Mouse (Mus musculus) heart, postnatal 0 days (tissue): ENCODE measurements at regions not wholly inside any gene's neighbourhood (a gene's known extent, or its start where the extent isn't known, plus 50 kb on each side); places are given as distances from the start of the nearest gene placed in this dataset.

Experiments
- ATAC-seq: fragments of 200-750 bp; cut with Nextera tagmentation; 2 replicates; pipeline ENCODE4 v1.8.0; 2017; ENCODE audit warnings: low read depth, moderate number of reproducible peaks, moderate library complexity; ENCODE audit not compliant: insufficient read depth
- DNase-seq: peaks from one replicate; pipeline ENCODE4 v3.0.0-alpha.2; 2016; ENCODE audit warnings: low spot score
- H3K27ac ChIP-seq: fragments of 300-500 bp; sonication (generic); 2 replicates; pipeline ENCODE4 v1.5.1; 2014; ENCODE audit warnings: low read depth, mild to moderate bottlenecking
- H3K27me3 ChIP-seq: fragments of 300-500 bp; sonication (generic); 2 replicates; pipeline ENCODE4 v1.6.1; 2014; ENCODE audit warnings: low read length, mixed read lengths; ENCODE audit not compliant: control insufficient read depth, insufficient read depth
- H3K36me3 ChIP-seq: fragments of 300-500 bp; sonication (generic); replicated peaks from 2 replicates; pipeline ENCODE4 v1.6.1; 2014; ENCODE audit warnings: low read length, mixed read lengths; ENCODE audit not compliant: control insufficient read depth, insufficient read depth
- H3K4me1 ChIP-seq: fragments of 300-500 bp; sonication (generic); 2 replicates; pipeline ENCODE4 v1.6.1; 2014; ENCODE audit warnings: antibody characterized with exemption; ENCODE audit not compliant: control insufficient read depth, insufficient read depth
- H3K4me2 ChIP-seq: fragments of 300-500 bp; sonication (generic); 2 replicates; pipeline ENCODE4 v1.6.1; 2014; ENCODE audit warnings: low read depth, mild to moderate bottlenecking, low read length, moderate library complexity
- H3K4me3 ChIP-seq: fragments of 300-500 bp; sonication (generic); 2 replicates; pipeline ENCODE4 v1.5.1; 2014; ENCODE audit warnings: low read depth, low read length
- H3K9ac ChIP-seq: fragments of 300-500 bp; sonication (generic); replicated peaks from 2 replicates; pipeline ENCODE4 v1.6.1; 2014; ENCODE audit warnings: low read depth, low read length, mixed read lengths
- H3K9me3 ChIP-seq: fragments of 300-500 bp; sonication (generic); replicated peaks from 2 replicates; pipeline ENCODE4 v1.6.1; 2016; ENCODE audit warnings: low read length; ENCODE audit not compliant: control insufficient read depth
- CTCF ChIP-seq: IDR thresholded peaks from 2 replicates; pipeline ENCODE4 v1.5.1; 2016; ENCODE audit warnings: antibody characterized with exemption, control low read depth, low read depth
- EP300 ChIP-seq: IDR thresholded peaks from 2 replicates; pipeline ENCODE4 v1.6.1; 2016; ENCODE audit warnings: antibody characterized with exemption, low read depth
- WGBS: fragments of 180-500 bp; shearing (Covaris S2); extraction: QIAGEN DNeasy Blood & Tissue Kit; methylation state at CpG from one replicate; pipeline ENCODE4 v1.1.7; 2014; 5-methylcytosine and 5-hydroxymethylcytosine counted together

DNA sequence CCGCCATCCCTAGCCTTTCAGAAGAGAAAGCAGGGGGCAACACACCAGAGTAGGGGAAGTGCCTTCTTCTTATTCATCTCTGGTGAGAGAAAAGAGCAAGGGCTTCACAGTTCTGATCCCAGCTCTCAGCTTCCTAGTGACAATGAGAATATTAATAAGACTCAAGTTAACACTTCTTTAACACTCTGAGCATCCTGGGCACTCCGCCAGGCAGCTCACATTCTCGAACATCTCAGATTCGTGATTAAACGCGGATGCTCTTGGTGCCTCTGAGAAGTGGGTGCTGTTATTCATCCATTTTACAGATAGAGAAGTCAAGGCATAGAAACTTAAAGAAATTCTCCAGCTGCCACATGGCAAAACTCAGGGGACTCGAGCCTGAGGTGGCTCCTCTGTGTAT is 237.1 kb downstream of the Rps15a start:
- no peak overlapping the region for H3K9ac ChIP-seq
- TF ChIP-seq EP300 (no peak), CTCF (no peak)

GRCm38 (mm10) chr7:117875241-117875640 is 240.7 kb downstream of the Rps15a start:
- Histone ChIP-seq H3K4me3 (no peak overlapping the region), H3K4me2 (no peak overlapping the region), H3K9me3 (no peaks in the 10 kb centered on the region), H3K27ac (no peak overlapping the region), H3K4me1 (no peaks in the 10 kb centered on the region), H3K9ac (no peak overlapping the region), H3K36me3 (no peaks in the 10 kb centered on the region), H3K27me3 (no peaks in the 10 kb centered on the region)
- no peak for DNase-seq
- no peak for ATAC-seq
- TF ChIP-seq EP300: no peak
- TF ChIP-seq CTCF: no peak
- 59% methylated on average over 2 of the region's 2 CpGs for WGBS

More for the DNA sequence above, 237.1 kb downstream of the Rps15a start:
- no peaks in the 10 kb centered on the region for H3K36me3 ChIP-seq
- H3K27ac ChIP-seq: no peak overlapping the region
- H3K4me1 ChIP-seq: no peaks in the 10 kb centered on the region
- no peak for DNase-seq
- H3K4me2 ChIP-seq: no peak overlapping the region
- no peak overlapping the region for H3K4me3 ChIP-seq
- no peaks in the 10 kb centered on the region for H3K27me3 ChIP-seq
- WGBS: 46% methylated on average over 7 of the region's 7 CpGs
- ATAC-seq: no peak
- H3K9me3 ChIP-seq: no peaks in the 10 kb centered on the region

GRCm38 (mm10) chr7:117859419-117859818 is 256.6 kb downstream of the Rps15a start:
- no peaks in the 10 kb centered on the region for H3K27me3 ChIP-seq
- no peak overlapping the region for H3K9ac ChIP-seq
- WGBS: 65% methylated on average over 6 of the region's 6 CpGs
- no peak overlapping the region for H3K4me2 ChIP-seq
- H3K9me3 ChIP-seq: no peaks in the 10 kb centered on the region
- H3K27ac ChIP-seq: no peak overlapping the region
- no peaks in the 10 kb centered on the region for H3K4me1 ChIP-seq
- TF ChIP-seq CTCF (no peak), EP300 (no peak)
- no peaks in the 10 kb centered on the region for H3K36me3 ChIP-seq
- DNase-seq (no peak), ATAC-seq (no peak)
- no peak overlapping the region for H3K4me3 ChIP-seq

GRCm38 (mm10) chr7:117855955-117856354 is 260.0 kb downstream of the Rps15a start:
- Histone ChIP-seq H3K4me3 (no peak overlapping the region), H3K36me3 (no peaks in the 10 kb centered on the region), H3K27me3 (no peaks in the 10 kb centered on the region), H3K9me3 (no peaks in the 10 kb centered on the region), H3K9ac (no peak overlapping the region), H3K4me1 (no peaks in the 10 kb centered on the region), H3K27ac (no peak overlapping the region), H3K4me2 (no peak overlapping the region)
- DNase-seq (no peak), ATAC-seq (no peak)
- 53% methylated on average over 5 of the region's 5 CpGs for WGBS
- no peak for TF ChIP-seq EP300
- TF ChIP-seq CTCF: no peak

- Histone ChIP-seq H3K27ac (no peak overlapping the region), H3K4me3 (no peak overlapping the region), H3K36me3 (no peaks in the 10 kb centered on the region), H3K4me2 (no peak overlapping the region), H3K9ac (no peak overlapping the region), H3K27me3 (no peaks in the 10 kb centered on the region), H3K9me3 (no peaks in the 10 kb centered on the region), H3K4me1 (no peaks in the 10 kb centered on the region)
- WGBS: 74% methylated on average over 4 of the region's 4 CpGs
- no peak for TF ChIP-seq CTCF
- TF ChIP-seq EP300: no peak
- DNase-seq (no peak), ATAC-seq (no peak; the same call in 1 of the 2 replicates)
These were observed 262.3 kb downstream of the Rps15a start for GRCm38 (mm10) chr7:117853716-117854115.

DNA sequence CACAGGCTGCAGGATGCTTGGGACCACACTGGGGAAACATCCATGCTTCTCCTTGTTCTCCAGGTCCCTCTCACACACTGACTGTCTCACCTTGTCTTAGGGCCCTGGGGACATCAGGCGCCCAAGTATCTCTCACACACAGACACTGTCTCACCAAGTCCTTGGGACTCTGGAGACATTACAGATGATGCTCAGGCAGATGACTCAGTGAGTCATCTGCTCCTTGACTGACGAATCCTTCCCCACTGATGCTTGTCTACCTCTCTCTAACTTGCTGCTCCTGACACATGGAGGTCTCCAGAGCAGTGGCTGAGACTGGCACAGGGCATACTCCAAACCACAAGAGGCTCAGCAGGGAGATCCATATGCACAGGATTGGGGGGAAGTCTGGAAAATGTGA is 263.1 kb downstream of the Rps15a start:
- TF ChIP-seq EP300 (no peak), CTCF (no peak)
- ATAC-seq: no peak
- DNase-seq: no peak
- H3K9ac ChIP-seq: no peak overlapping the region
- H3K4me3 ChIP-seq: no peak overlapping the region
- H3K27ac ChIP-seq: no peak overlapping the region
- WGBS: 75% methylated on average over 2 of the region's 2 CpGs
- no peaks in the 10 kb centered on the region for H3K27me3 ChIP-seq
- H3K9me3 ChIP-seq: no peaks in the 10 kb centered on the region
- no peaks in the 10 kb centered on the region for H3K4me1 ChIP-seq
- no peak overlapping the region for H3K4me2 ChIP-seq
- H3K36me3 ChIP-seq: no peaks in the 10 kb centered on the region
